Mouse (Mus musculus): ENCODE data around the gene Cox6b2.

Gene Cox6b2

DNA sequence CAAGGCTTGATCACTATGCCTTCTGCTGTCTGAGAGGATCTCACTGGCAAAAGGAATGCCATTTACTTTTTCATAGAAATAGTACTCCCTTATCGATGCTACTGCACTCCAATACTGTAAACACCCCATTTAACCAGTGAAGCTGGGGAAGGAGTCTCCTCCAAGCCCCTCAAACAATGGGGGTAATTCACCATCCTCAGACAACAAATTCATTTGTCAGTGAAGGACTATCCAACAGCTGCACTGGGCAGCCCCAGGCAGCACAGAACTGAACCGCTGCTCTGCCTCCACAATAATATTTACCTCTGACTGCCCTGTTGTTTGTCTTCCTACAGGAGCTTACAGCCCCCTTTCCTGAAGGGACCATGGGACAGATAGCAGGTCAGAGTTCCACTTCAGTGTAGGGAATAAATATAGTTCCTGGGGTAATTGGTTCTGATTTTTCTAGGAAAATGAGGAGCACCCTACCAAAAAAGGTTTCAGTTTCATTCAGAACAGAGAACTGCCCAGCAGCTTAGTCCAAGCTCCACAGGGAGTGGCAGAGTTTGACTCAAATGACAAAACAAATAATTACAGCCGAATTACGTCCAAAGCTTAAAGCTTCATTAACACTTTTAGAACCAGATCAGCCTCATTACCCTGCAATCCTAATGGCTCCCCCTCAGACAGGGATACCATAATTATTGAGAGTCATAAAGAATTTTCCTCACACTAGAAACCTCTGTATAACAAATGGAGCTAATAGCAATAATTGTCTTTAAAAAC, 12.2 kb upstream of the Cox6b2 start:
- no peak for DNase-seq (ENCODE audit: low spot score)

GRCm38 (mm10) chr7:4759670-4760069, 6.8 kb upstream of the Cox6b2 start:
- DNase-seq (ENCODE audit: low spot score): no peak

GRCm38 (mm10) chr7:4751971-4752820, 698 bp downstream of the Cox6b2 start:
- DNase-seq (ENCODE audit: low spot score): peak; percentile 59

- DNase-seq (ENCODE audit: low spot score): no peak
These were observed 3.7 kb downstream of the Cox6b2 start for GRCm38 (mm10) chr7:4749169-4749568.

DNA sequence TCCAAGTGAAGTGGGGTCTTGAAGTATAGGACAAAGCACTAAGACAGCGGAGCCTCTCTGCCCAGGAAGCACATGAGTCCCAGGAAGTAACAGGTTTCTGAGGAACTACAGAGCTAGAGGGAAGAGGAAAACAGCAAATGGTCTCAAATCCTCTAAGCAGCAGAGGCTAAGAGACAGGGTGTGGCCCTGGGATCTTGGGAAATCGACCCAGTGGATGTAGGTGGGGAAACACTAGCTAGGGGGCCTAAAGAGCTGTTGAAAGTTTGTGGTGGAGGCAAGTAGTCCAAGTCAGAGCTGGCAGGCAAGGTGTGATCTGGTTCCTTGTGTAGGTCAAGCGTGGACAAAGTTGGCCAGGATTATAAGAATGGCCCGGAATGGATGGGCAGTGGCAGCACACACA, 4.6 kb downstream of the Cox6b2 start:
- no peak for DNase-seq (ENCODE audit: low spot score)

DNA sequence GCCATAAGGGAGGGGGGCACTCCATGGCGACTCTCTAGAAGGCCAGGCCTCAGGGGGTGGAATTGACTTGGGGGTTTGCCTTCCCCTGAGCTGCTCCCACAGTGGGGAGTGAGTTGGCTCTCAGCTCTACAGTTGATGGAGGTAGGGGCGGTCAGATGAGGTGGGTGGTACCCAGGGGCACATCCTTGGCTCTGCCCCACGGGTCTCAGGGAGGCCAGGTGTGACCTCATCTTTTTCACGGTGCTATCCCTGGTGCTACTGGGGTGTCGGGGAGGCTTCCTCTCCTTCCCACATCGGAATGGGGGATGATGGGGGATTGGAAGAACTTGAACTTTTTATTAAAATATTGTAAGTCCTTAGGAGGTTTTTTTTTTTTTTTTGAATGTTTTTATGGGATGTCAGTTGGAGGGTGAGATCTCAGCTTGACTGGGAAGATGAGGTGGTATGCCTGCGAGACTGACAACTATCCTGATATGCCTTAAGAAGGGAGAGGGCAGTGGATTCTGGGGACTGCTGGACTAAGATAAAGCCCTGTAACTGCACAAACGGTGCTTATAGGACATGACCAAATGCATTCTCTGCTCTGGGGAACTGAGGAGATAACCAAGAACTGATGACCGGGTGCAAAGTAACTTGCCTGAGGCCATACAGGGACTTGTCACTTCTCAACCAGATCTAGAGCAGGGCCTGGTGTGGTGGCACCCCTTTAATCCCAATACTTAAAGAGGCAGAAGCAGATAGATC, 5.6 kb downstream of the Cox6b2 start:
- no peak for DNase-seq (ENCODE audit: low spot score)

DNA sequence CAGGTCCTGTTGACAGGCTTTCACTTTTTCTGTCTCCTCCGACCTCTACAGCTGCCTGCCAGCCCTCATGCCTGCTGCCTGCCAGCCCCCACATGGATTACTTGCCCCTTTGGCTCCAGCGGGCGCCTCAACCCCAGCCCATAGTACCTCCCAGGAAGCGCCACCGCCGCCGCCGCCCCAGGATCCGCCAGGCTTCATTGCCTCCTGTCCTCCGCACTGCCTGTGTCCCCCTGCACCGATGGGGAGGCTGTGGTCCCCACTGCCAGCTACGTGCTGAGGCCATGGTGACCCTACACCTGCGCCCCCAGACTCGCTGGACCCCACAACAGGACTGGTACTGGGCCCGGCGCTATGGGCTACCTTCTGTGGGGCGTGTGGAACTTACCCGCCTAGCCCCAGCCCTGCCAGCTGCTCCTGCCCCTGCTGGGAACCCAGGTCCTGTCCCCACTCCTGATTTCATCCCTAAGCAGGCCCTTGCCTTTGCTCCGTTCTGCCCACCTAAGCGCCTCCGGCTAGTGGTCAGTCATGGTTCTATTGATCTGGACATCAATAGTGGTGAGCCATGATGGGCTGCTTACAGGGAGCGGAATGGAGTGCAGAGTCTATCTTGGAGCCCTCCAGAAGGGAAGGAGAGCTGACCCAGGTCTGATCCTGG, 6.4 kb downstream of the Cox6b2 start:
- no peak for DNase-seq (ENCODE audit: low spot score)

GRCm38 (mm10) chr7:4744886-4745285, 8.0 kb downstream of the Cox6b2 start:
- DNase-seq (ENCODE audit: low spot score): no peak

DNA sequence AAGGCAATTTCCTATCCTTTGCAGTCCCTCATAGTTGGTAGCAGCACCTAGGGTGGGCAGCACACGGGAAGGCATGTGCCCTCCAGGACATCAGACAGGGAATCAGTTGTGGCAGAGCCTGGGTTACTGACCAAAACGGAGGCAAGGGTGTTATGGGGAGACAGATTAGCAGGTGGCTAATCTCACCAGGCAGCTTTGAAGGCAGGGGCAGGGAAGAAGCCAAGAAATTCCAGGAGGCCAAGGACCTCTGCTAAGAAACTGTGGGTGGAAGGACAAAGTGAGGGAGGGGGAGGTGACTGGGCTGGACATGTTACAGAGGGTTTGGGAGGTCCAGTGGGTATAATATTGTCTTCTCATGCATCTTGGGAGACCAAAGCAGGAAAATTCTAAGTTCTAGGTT, 9.5 kb downstream of the Cox6b2 start:
- no peak for DNase-seq (ENCODE audit: low spot score)

DNA sequence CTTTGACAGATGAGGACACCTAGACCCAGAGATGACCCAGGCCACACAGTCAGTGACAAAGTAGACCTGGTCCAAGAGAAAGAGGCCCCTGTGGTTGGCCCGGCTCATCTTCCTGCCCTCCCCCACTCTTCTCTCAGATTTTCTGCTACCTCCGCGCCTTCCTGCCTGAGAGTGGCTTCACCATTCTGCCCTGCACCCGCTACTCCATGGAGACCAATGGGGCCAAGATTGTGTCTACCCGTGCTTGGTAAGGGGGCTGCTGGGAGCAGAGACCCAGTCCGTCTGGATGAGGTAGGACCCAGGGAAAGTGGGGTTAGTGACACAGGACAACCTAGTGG, 10.4 kb downstream of the Cox6b2 start:
- DNase-seq (ENCODE audit: low spot score): no peak

- no peak for DNase-seq (ENCODE audit: low spot score)
These were observed 11.0 kb downstream of the Cox6b2 start for GRCm38 (mm10) chr7:4741672-4742481.

DNA sequence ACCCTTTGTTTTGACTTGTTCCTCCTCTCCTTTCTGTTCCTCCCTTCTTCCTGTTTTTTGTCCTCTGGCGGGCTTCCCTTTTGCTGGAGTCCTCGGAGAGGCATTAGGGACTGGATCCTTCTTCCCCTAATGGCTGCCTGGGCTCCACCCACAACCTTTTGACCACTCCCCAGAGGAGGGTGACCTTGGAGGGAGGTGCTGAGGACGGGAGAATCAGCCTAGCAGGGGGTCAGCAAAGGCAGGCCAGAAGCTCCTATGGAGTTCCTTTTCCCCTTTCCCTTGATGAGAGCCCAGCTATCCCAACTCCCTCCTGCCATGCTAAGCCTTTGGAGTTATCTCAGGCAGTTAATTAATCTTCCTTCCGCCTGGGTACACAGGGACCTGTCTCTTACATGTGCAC, 11.7 kb downstream of the Cox6b2 start:
- peak; percentile 61 for DNase-seq (ENCODE audit: low spot score)

- no peak for DNase-seq (ENCODE audit: low spot score)
These were observed 12.6 kb downstream of the Cox6b2 start for GRCm38 (mm10) chr7:4740309-4740727.

- DNase-seq (ENCODE audit: low spot score): peak; percentile 98
These were observed 13.2 kb downstream of the Cox6b2 start, which contains the start of gene Kmt5c for GRCm38 (mm10) chr7:4739544-4740275. Gene Kmt5c (plus strand): TSS chr7:4740115.

- no peak for DNase-seq (ENCODE audit: low spot score)
These were observed 13.8 kb downstream of the Cox6b2 start for GRCm38 (mm10) chr7:4739041-4739543.

DNA sequence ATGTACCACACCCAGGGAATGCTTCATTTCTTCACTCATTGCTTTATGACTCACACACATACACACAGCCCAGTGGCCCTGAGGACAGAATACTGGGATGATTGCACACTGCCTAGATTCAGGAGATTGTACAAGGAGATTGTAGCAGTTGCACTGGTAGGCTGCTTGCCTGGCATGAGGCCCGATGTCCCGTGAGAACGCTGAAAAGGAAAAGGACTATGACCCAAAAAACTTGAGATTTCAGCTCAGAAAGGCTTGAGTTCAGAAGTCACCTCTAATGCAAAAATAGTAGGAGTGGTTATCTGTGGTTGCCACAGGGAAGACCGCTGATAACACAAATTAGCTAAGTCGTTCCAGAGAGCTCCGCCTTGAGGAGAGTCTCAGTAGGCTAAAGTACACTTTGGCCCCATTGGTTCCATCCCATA, 19.9 kb downstream of the Cox6b2 start:
- DNase-seq (ENCODE audit: low spot score): no peak

GRCm38 (mm10) chr7:4731090-4731489, 21.8 kb downstream of the Cox6b2 start:
- DNase-seq (ENCODE audit: low spot score): no peak

- no peak for DNase-seq (ENCODE audit: low spot score)
These were observed 27.7 kb downstream of the Cox6b2 start, which contains the start of gene Tmem150b for GRCm38 (mm10) chr7:4725169-4725568. Gene Tmem150b (minus strand): TSS chr7:4725249.

DNA sequence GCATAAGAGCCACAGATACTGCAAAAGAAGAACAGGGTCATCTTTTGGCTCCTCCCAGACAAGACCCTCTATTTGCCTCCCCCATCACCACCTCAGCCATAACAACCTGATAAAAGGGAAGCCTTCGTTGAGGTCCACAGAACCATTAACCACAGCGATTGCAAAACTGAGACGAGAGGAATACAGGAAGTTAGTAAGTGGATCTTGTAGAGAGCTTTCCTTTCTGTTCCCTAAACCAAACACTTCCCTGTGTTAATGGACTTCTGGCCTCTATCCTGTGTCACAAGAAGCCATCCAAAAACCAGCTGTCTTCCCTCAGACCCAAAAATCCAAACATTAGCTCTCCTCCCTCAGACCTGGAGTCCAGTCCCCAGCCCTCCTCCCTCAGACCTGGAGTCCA, 28.5 kb downstream of the Cox6b2 start:
- DNase-seq (ENCODE audit: low spot score): no peak

DNA sequence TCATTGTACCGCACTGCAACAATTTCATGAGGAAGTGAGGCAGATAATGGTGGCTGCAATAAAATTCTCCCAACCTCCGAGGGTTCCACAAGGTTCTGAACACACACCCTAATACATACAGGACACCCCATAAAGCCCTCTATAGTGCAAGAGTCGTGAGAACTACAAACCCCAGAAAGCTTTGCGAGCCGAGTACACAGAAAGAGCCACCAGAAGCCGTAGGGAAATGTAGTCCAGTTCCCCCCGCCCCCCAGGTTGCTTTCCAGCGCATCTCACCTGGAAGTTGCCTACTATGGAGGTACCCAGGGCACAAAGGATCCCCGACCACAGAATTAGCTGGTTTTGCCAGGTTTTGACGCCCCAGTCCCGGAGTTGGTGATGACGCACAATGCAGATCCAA, 29.4 kb downstream of the Cox6b2 start:
- DNase-seq (ENCODE audit: low spot score): no peak
